Mouse (Mus musculus) kidney, embryonic 16.5 days (tissue): ENCODE measurements around the gene Cbx7. TPM values are rescaled to one million over a fixed set of nuclear protein-coding genes. Genes with fewer than 3 reads are reported as not detected.

ENCODE experiments used
- ATAC-seq: fragments of 200-750 bp; cut with Nextera tagmentation; 2 replicates; pipeline ENCODE4 v1.8.0; 2017; ENCODE audit warnings: moderate TSS enrichment; ENCODE audit not compliant: low FRiP score, low TSS enrichment
- H3K27ac ChIP-seq: fragments of 300-500 bp; sonication (generic); 2 replicates; pipeline ENCODE4 v1.5.1; 2014; ENCODE audit warnings: low read length
- H3K27me3 ChIP-seq: fragments of 300-500 bp; sonication (generic); 2 replicates; pipeline ENCODE4 v1.6.1; 2014; ENCODE audit warnings: low read length, control low read depth, mixed read lengths; ENCODE audit not compliant: insufficient read depth
- H3K36me3 ChIP-seq: fragments of 300-500 bp; sonication (generic); 2 replicates; pipeline ENCODE4 v1.6.1; 2014; ENCODE audit warnings: low read length, control low read depth, mixed read lengths; ENCODE audit not compliant: insufficient read depth
- H3K4me1 ChIP-seq: fragments of 300-500 bp; sonication (generic); 2 replicates; pipeline ENCODE4 v1.6.1; 2014; ENCODE audit warnings: low read length, control low read depth, mixed read lengths; ENCODE audit not compliant: insufficient read depth
- H3K4me2 ChIP-seq: fragments of 300-500 bp; sonication (generic); replicated peaks from 2 replicates; pipeline ENCODE4 v1.6.1; 2014; ENCODE audit warnings: low read depth, low read length
- H3K4me3 ChIP-seq: fragments of 300-500 bp; sonication (generic); 2 replicates; pipeline ENCODE4 v1.5.1; 2014; ENCODE audit warnings: mild to moderate bottlenecking, low read length
- H3K9ac ChIP-seq: fragments of 300-500 bp; sonication (generic); replicated peaks from 2 replicates; pipeline ENCODE4 v1.6.1; 2014; ENCODE audit warnings: low read length
- H3K9me3 ChIP-seq: fragments of 300-500 bp; sonication (generic); 2 replicates; pipeline ENCODE4 v1.6.1; 2016; ENCODE audit warnings: low read length, control low read depth
- WGBS: fragments of 180-500 bp; shearing (Covaris S2); extraction: QIAGEN DNeasy Blood & Tissue Kit; methylation state at CpG from one replicate; pipeline ENCODE4 v1.1.7; 2014; 5-methylcytosine and 5-hydroxymethylcytosine counted together
- polyA plus RNA-seq: library from polyadenylated mRNA; unstranded; fragments of >200 nt; fragmentation: Nextera tagmentation; extraction: Ambion mirVana; gene quantifications from 2 replicates; pipeline ENCODE4 v1.2.1, GENCODE M21; 2015

Cbx7 gene
- polyA plus RNA-seq, 1 experiment from 2014 or later, result 3.3 TPM

DNA sequence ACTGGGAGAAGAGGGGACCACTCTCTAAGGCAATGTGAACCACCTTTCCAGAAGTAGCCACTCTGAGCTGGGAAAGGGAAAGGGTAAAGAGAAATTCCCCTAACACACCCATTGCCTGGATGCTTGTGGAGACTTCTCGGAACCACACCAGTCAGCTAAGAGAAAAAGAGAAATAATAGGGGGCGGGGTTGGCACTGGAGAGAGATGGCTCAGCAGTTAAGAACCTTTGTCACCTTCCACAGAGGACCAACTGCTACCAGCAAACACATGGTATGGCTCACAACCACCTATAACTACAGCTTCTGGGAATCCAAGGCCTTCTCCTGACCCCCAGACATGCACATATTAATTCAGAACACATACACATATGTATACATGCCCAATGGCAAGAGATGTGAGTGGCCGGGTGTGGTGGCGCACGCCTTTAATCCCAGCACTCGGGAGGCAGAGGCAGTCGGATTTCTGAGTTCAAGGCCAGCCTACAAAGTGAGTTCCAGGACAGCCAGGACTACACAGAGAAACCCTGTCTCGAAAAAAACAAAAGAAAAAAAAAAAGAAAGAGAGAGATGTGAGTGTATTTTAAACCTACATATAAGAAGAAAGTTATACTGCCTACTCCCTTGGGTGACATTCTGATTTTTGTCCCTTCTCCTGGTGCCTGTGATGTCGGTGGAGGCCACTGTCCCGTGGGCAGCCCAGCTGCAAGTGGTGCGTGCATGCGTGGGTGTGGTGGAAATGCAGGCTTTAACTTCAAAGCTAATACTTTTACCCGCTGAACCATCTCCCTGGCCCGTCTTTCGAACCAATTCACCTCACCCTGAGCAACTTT, 77.7 kb downstream of the Cbx7 start:
- H3K4me2 ChIP-seq, result peak overlapping the region; percentile 73
- peak overlapping the region; percentile 71 for H3K9ac ChIP-seq
- H3K27ac ChIP-seq, result peak overlapping the region; percentile 88; the same call in 1 of the 2 replicates
- no peak for ATAC-seq
- peak overlapping the region; percentile 55 for H3K4me3 ChIP-seq
- H3K27me3 ChIP-seq, result no peaks in the 10 kb centered on the region
- no peaks in the 10 kb centered on the region for H3K9me3 ChIP-seq
- peaks cover 16% of the 10 kb centered on the region for H3K4me1 ChIP-seq
- WGBS, result 69% methylated on average over 15 of the region's 15 CpGs
- no peaks in the 10 kb centered on the region for H3K36me3 ChIP-seq

- ATAC-seq, result peak; percentile 83
- Histone ChIP-seq H3K9ac (peak overlapping the region; percentile 71), H3K4me1 (peaks cover 16% of the 10 kb centered on the region), H3K4me2 (peak overlapping the region; percentile 73), H3K36me3 (no peaks in the 10 kb centered on the region), H3K9me3 (no peaks in the 10 kb centered on the region), H3K27ac (peak overlapping the region; percentile 88), H3K27me3 (no peaks in the 10 kb centered on the region), H3K4me3 (peak overlapping the region; percentile 55)
- WGBS, result under 1% methylated on average over 12 of the region's 12 CpGs
Measured at GRCm38 (mm10) chr15:79892213-79892541, 78.7 kb downstream of the Cbx7 start.

- 1% methylated on average over 20 of the region's 20 CpGs for WGBS
- H3K27me3 ChIP-seq, result no peaks in the 10 kb centered on the region
- H3K9ac ChIP-seq, result peak within 1 kb of the TSS; percentile 71
- H3K27ac ChIP-seq, result peak within 1 kb of the TSS; percentile 88
- H3K4me1 ChIP-seq, result peaks cover 16% of the 10 kb centered on the region
- H3K4me2 ChIP-seq, result peak within 1 kb of the TSS; percentile 73
- no peaks in the 10 kb centered on the region for H3K36me3 ChIP-seq
- no peaks in the 10 kb centered on the region for H3K9me3 ChIP-seq
- peak within 1 kb of the TSS; percentile 55 for H3K4me3 ChIP-seq
- ATAC-seq, result peak; percentile 69
Measured at GRCm38 (mm10) chr15:79891436-79892212, 79.3 kb downstream of the Cbx7 start, which contains the start of gene Apobec3. Gene Apobec3 (plus strand): TSS chr15:79891659.

DNA sequence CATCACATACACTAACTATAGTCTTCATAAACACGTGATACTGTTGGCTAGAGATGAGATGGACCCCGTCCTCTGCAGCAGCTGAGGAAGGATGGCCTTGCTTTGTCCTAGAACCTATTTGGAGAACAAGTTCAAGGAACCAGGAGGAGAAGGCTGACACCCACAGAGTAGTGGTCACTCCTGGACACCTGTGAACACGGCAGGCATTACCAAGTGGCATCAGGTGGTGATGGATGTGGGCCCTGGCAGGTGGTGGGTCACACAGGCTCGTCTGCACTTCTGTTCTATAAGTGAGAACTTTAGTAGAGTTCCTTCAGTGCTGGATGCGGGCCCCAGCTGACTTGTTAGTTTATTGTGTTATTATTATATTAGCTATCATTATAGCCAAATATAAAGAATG, 86.1 kb downstream of the Cbx7 start:
- no peak overlapping the region for H3K9ac ChIP-seq
- no peak for ATAC-seq
- 79% methylated on average over 5 of the region's 5 CpGs for WGBS
- peaks cover 8% of the 10 kb centered on the region; the same call in 1 of the 2 replicates for H3K4me1 ChIP-seq
- H3K9me3 ChIP-seq, result no peaks in the 10 kb centered on the region
- H3K4me3 ChIP-seq, result no peak overlapping the region
- no peak overlapping the region for H3K27ac ChIP-seq
- H3K4me2 ChIP-seq, result no peak overlapping the region
- H3K36me3 ChIP-seq, result no peaks in the 10 kb centered on the region
- no peaks in the 10 kb centered on the region for H3K27me3 ChIP-seq

- Histone ChIP-seq H3K36me3 (no peaks in the 10 kb centered on the region), H3K4me1 (peaks cover 21% of the 10 kb centered on the region; the same call in 1 of the 2 replicates), H3K9ac (peak overlapping the region; percentile 71), H3K27ac (peak overlapping the region; percentile 94), H3K9me3 (no peaks in the 10 kb centered on the region), H3K27me3 (no peaks in the 10 kb centered on the region), H3K4me2 (peak overlapping the region; percentile 78), H3K4me3 (peak overlapping the region; percentile 53)
- peak; percentile 91 for ATAC-seq
- under 1% methylated on average over 30 of the region's 30 CpGs for WGBS
Measured at GRCm38 (mm10) chr15:79883352-79883822, 87.5 kb downstream of the Cbx7 start.

GRCm38 (mm10) chr15:79882623-79883267, 88.2 kb downstream of the Cbx7 start:
- no peaks in the 10 kb centered on the region for H3K27me3 ChIP-seq
- peak overlapping the region; percentile 71 for H3K9ac ChIP-seq
- H3K27ac ChIP-seq, result no peak overlapping the region
- H3K4me1 ChIP-seq, result peaks cover 23% of the 10 kb centered on the region; the same call in 1 of the 2 replicates
- WGBS, result 19% methylated on average over 19 of the region's 19 CpGs
- H3K9me3 ChIP-seq, result no peaks in the 10 kb centered on the region
- peak overlapping the region; percentile 53 for H3K4me3 ChIP-seq
- H3K4me2 ChIP-seq, result peak overlapping the region; percentile 78
- ATAC-seq, result no peak
- H3K36me3 ChIP-seq, result no peaks in the 10 kb centered on the region

DNA sequence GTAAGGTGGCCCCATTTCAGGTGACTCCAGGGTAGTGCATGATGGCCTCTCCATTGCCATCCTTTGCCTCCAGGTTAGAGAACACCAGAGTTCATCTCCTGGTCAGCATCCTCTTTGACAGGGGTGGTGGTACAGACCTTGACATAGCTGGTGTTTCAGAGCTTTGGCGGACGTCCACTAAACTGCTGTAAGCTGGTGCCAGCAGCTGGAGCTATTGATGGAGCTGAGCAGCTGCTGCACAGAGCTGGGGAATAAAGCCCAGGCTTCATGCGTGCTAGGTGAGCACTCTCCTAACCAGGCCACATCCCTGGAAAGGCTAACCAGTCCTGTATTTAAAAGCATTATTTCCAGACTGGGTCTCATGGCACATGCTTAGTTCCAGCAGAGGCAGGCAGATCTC, 90.4 kb downstream of the Cbx7 start:
- no peak for ATAC-seq
- H3K9me3 ChIP-seq, result no peaks in the 10 kb centered on the region
- WGBS, result 91% methylated on average over 3 of the region's 3 CpGs
- H3K9ac ChIP-seq, result no peak overlapping the region
- no peaks in the 10 kb centered on the region for H3K27me3 ChIP-seq
- no peak overlapping the region for H3K4me2 ChIP-seq
- H3K4me1 ChIP-seq, result peaks cover 23% of the 10 kb centered on the region; the same call in 1 of the 2 replicates
- no peak overlapping the region for H3K27ac ChIP-seq
- H3K4me3 ChIP-seq, result no peak overlapping the region
- no peaks in the 10 kb centered on the region for H3K36me3 ChIP-seq

DNA sequence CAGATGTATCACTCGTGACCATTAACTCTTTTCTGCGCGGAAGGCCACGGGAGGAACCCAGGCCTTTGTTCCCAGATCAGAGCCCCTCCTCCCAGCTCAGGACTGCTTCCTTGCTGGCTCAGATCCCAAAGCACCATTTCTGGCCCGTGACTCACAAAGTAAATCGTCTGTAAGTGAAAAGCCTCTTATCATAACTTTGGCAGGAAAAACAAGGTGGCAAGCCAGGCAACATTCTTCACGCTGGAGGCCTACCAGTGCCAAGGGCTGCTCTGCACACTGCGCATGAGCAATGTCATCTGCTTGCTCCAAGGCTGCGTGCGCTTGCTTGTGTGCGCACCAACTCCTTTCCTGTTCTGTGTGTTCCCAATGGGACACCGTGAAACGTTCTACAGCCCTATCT, 91.6 kb downstream of the Cbx7 start:
- Histone ChIP-seq H3K9ac (peak overlapping the region; percentile 49; the same call in 1 of the 2 replicates), H3K4me3 (no peak overlapping the region), H3K36me3 (no peaks in the 10 kb centered on the region), H3K4me2 (peak overlapping the region; percentile 31; the same call in 1 of the 2 replicates), H3K27ac (peak overlapping the region; percentile 91), H3K4me1 (peaks cover 23% of the 10 kb centered on the region; the same call in 1 of the 2 replicates), H3K9me3 (no peaks in the 10 kb centered on the region), H3K27me3 (no peaks in the 10 kb centered on the region)
- 26% methylated on average over 13 of the region's 13 CpGs for WGBS
- peak; percentile 46; the same call in 1 of the 2 replicates for ATAC-seq

DNA sequence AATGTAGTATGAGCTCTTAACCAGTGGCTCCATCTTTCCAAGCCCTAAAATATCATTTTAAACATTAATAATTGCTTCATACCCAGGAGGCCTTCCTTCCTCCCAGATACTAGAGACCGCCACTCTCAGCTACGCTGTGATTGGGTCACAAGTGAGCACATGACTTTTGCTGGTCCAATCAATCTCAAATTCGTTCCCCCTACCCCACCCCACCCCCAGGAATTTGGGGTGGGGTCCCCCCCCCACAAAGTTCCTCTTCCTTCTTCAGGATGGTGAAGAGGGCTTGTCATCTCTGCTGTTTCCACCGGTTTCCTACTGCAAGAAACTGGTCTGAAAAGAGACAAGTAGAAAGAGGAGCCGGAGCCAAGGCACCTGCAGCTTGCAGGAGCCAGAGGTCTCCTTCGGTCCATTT, 92.2 kb downstream of the Cbx7 start:
- H3K4me3 ChIP-seq, result no peak overlapping the region
- H3K9ac ChIP-seq, result peak overlapping the region; percentile 49; the same call in 1 of the 2 replicates
- peak overlapping the region; percentile 91 for H3K27ac ChIP-seq
- no peaks in the 10 kb centered on the region for H3K9me3 ChIP-seq
- peaks cover 23% of the 10 kb centered on the region; the same call in 1 of the 2 replicates for H3K4me1 ChIP-seq
- ATAC-seq, result no peak
- H3K36me3 ChIP-seq, result no peaks in the 10 kb centered on the region
- peak overlapping the region; percentile 31; the same call in 1 of the 2 replicates for H3K4me2 ChIP-seq
- H3K27me3 ChIP-seq, result no peaks in the 10 kb centered on the region
- WGBS, result 43% methylated on average over 6 of the region's 6 CpGs
